Mouse (Mus musculus): Measurements from ENCODE around the gene Sgsm3. TPM values are rescaled to one million over a fixed set of nuclear protein-coding genes. Genes with fewer than 3 reads are reported as not detected.
A peak's percentile ranks its signal among the peaks of the same experiment; 100 is the strongest.

Sgsm3 gene
- polyA plus RNA-seq, 2 experiments: 7.5 to 8.5 TPM

GRCm38 (mm10) chr15:80950055-80950454 lies 27.5 kb upstream of the Sgsm3 start:
- ATAC-seq (ENCODE audit: insufficient read depth) (no peak), DNase-seq (ENCODE audit: low read depth in 3 of 3, low spot score in 3 of 3) (no peak)
- peaks cover 0 to 9% of the 10 kb centered on the region in 2 experiments; a peak in 2 of 4 replicates for H3K4me1 ChIP-seq (replicated peaks; ENCODE audit: control insufficient read depth in 2 of 2, insufficient read depth in 2 of 2, low read length in 1 of 2)
- H3K27ac ChIP-seq: no peak overlapping the region
- H3K9ac ChIP-seq (replicated peaks): no peak overlapping the region
- H3K4me2 ChIP-seq (ENCODE audit: low read depth): peak overlapping the region; percentile 89
- H3K36me3 ChIP-seq (replicated peaks; ENCODE audit: control insufficient read depth, insufficient read depth, low read depth): peaks cover 28% of the 10 kb centered on the region
- H3K4me3 ChIP-seq (ENCODE audit: insufficient read depth in 1 of 2, low read depth in 2 of 2, low read length in 2 of 2): peak overlapping the region in 1 of 2 experiments; percentile 90; a peak in 1 of 4 replicates
- no peaks in the 10 kb centered on the region for H3K27me3 ChIP-seq (ENCODE audit: control insufficient read depth, insufficient read depth, low read length)
- WGBS (ENCODE audit: insufficient replicate concordance): 72% methylated on average over 7 of the region's 7 CpGs
- TF ChIP-seq EP300 (IDR thresholded peaks at IDR 0.05; ENCODE audit: low read depth) (no peak), CTCF (IDR thresholded peaks at IDR 0.05; ENCODE audit: low read depth) (no peak)
- no peaks in the 10 kb centered on the region for H3K9me3 ChIP-seq (ENCODE audit: control insufficient read depth, low read length)

DNA sequence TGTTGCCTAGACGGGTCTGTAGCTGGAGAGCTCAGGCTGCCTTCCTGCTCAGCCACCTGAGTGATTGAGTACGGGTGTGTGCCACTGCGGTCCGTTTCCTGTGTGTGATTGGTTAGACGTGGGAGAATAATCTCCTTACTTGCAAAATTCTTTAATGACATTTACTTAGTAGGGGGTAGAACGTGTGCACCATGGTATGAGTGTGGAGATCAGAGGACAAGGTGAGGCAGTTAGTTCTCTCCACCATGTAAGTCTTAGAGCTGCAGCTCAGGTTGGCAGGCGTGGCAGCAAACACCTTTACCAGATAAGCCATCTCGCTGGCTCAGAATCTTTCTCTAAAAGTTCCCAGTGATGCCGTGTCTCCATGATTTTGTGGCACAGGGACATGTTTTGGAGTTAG lies 23.6 kb upstream of the Sgsm3 start:
- WGBS (ENCODE audit: insufficient replicate concordance): 76% methylated on average over 9 of the region's 9 CpGs
- peaks cover 47% of the 10 kb centered on the region for H3K36me3 ChIP-seq (replicated peaks; ENCODE audit: control insufficient read depth, insufficient read depth, low read depth)
- no peak overlapping the region for H3K9ac ChIP-seq (replicated peaks)
- TF ChIP-seq CTCF (IDR thresholded peaks at IDR 0.05; ENCODE audit: low read depth) (no peak), EP300 (IDR thresholded peaks at IDR 0.05; ENCODE audit: low read depth) (no peak)
- H3K4me3 ChIP-seq (ENCODE audit: insufficient read depth in 1 of 2, low read depth in 2 of 2, low read length in 2 of 2): no peak overlapping the region
- ATAC-seq (ENCODE audit: insufficient read depth): no peak
- H3K27me3 ChIP-seq (ENCODE audit: control insufficient read depth, insufficient read depth, low read length): no peaks in the 10 kb centered on the region
- DNase-seq (ENCODE audit: low read depth in 3 of 3, low spot score in 3 of 3): no peak
- H3K9me3 ChIP-seq (ENCODE audit: control insufficient read depth, low read length): no peaks in the 10 kb centered on the region
- peaks cover 0 to 6% of the 10 kb centered on the region in 2 experiments; a peak in 2 of 4 replicates for H3K4me1 ChIP-seq (replicated peaks; ENCODE audit: control insufficient read depth in 2 of 2, insufficient read depth in 2 of 2, low read length in 1 of 2)
- no peak overlapping the region for H3K27ac ChIP-seq
- no peak overlapping the region for H3K4me2 ChIP-seq (ENCODE audit: low read depth)

GRCm38 (mm10) chr15:80954861-80955260 lies 22.7 kb upstream of the Sgsm3 start:
- Histone ChIP-seq H3K4me3 (ENCODE audit: insufficient read depth in 1 of 2, low read depth in 2 of 2, low read length in 2 of 2) (no peak overlapping the region), H3K36me3 (replicated peaks; ENCODE audit: control insufficient read depth, insufficient read depth, low read depth) (peaks cover 51% of the 10 kb centered on the region), H3K27ac (no peak overlapping the region), H3K27me3 (ENCODE audit: control insufficient read depth, insufficient read depth, low read length) (no peaks in the 10 kb centered on the region), H3K4me1 (replicated peaks; ENCODE audit: control insufficient read depth in 2 of 2, insufficient read depth in 2 of 2, low read length in 1 of 2) (no peaks in the 10 kb centered on the region), H3K9ac (replicated peaks) (no peak overlapping the region), H3K4me2 (ENCODE audit: low read depth) (no peak overlapping the region), H3K9me3 (ENCODE audit: control insufficient read depth, low read length) (no peaks in the 10 kb centered on the region)
- TF ChIP-seq EP300 (IDR thresholded peaks at IDR 0.05; ENCODE audit: low read depth) (no peak), CTCF (IDR thresholded peaks at IDR 0.05; ENCODE audit: low read depth) (no peak)
- DNase-seq (ENCODE audit: low read depth in 3 of 3, low spot score in 3 of 3): no peak
- 79% methylated on average over 3 of the region's 3 CpGs for WGBS (ENCODE audit: insufficient replicate concordance)
- no peak for ATAC-seq (ENCODE audit: insufficient read depth)

GRCm38 (mm10) chr15:80955836-80956438 lies 21.6 kb upstream of the Sgsm3 start:
- peaks cover 59% of the 10 kb centered on the region for H3K36me3 ChIP-seq (replicated peaks; ENCODE audit: control insufficient read depth, insufficient read depth, low read depth)
- DNase-seq (ENCODE audit: low read depth in 3 of 3, low spot score in 3 of 3) (no peak), ATAC-seq (ENCODE audit: insufficient read depth) (no peak)
- no peaks in the 10 kb centered on the region for H3K4me1 ChIP-seq (replicated peaks; ENCODE audit: control insufficient read depth in 2 of 2, insufficient read depth in 2 of 2, low read length in 1 of 2)
- no peaks in the 10 kb centered on the region for H3K27me3 ChIP-seq (ENCODE audit: control insufficient read depth, insufficient read depth, low read length)
- no peak overlapping the region for H3K4me2 ChIP-seq (ENCODE audit: low read depth)
- no peak overlapping the region for H3K4me3 ChIP-seq (ENCODE audit: insufficient read depth in 1 of 2, low read depth in 2 of 2, low read length in 2 of 2)
- WGBS (ENCODE audit: insufficient replicate concordance): 85% methylated on average over 12 of the region's 12 CpGs
- H3K9me3 ChIP-seq (ENCODE audit: control insufficient read depth, low read length): no peaks in the 10 kb centered on the region
- H3K9ac ChIP-seq (replicated peaks): no peak overlapping the region
- TF ChIP-seq CTCF (IDR thresholded peaks at IDR 0.05; ENCODE audit: low read depth) (no peak), EP300 (IDR thresholded peaks at IDR 0.05; ENCODE audit: low read depth) (no peak)
- H3K27ac ChIP-seq: no peak overlapping the region

GRCm38 (mm10) chr15:80969371-80969770 lies 8.2 kb upstream of the Sgsm3 start:
- no peak for ATAC-seq (ENCODE audit: insufficient read depth)
- Histone ChIP-seq H3K9me3 (ENCODE audit: control insufficient read depth, low read length) (no peaks in the 10 kb centered on the region), H3K4me3 (ENCODE audit: insufficient read depth in 1 of 2, low read depth in 2 of 2, low read length in 2 of 2) (no peak overlapping the region), H3K9ac (replicated peaks) (no peak overlapping the region), H3K27ac (no peak overlapping the region), H3K27me3 (ENCODE audit: control insufficient read depth, insufficient read depth, low read length) (no peaks in the 10 kb centered on the region), H3K4me2 (ENCODE audit: low read depth) (no peak overlapping the region), H3K4me1 (replicated peaks; ENCODE audit: control insufficient read depth in 2 of 2, insufficient read depth in 2 of 2, low read length in 1 of 2) (no peaks in the 10 kb centered on the region), H3K36me3 (replicated peaks; ENCODE audit: control insufficient read depth, insufficient read depth, low read depth) (peaks cover 35% of the 10 kb centered on the region)
- 63% methylated on average over 1 of the region's 1 CpGs for WGBS (ENCODE audit: insufficient replicate concordance)
- TF ChIP-seq CTCF (IDR thresholded peaks at IDR 0.05; ENCODE audit: low read depth) (no peak), EP300 (IDR thresholded peaks at IDR 0.05; ENCODE audit: low read depth) (no peak)
- DNase-seq (ENCODE audit: low read depth in 3 of 3, low spot score in 3 of 3): no peak

Data from liver, embryonic 14.5 days (tissue).